Mouse (Mus musculus) thymus, adult 2 months (tissue): ENCODE results near the gene Slc41a2. TPM values are rescaled to one million over a fixed set of nuclear protein-coding genes. Genes with fewer than 3 reads are reported as not detected.

Source experiments
- DNase-seq: peaks from one replicate; pipeline ENCODE4 v3.0.0; 2021
- H3K27ac ChIP-seq: fragments of 200-500 bp; 2 replicates; pipeline ENCODE4 v1.5.1; 2012; ENCODE audit warnings: low read length, control low read depth; ENCODE audit not compliant: control insufficient read depth, insufficient read depth
- H3K27me3 ChIP-seq: fragments of 200-500 bp; 2 replicates; pipeline ENCODE4 v1.6.1; 2012; ENCODE audit warnings: mild to moderate bottlenecking, low read length, moderate library complexity, mixed read lengths; ENCODE audit not compliant: control insufficient read depth, insufficient read depth
- H3K36me3 ChIP-seq: fragments of 200-500 bp; 2 replicates; pipeline ENCODE4 v1.6.1; 2012; ENCODE audit warnings: mild to moderate bottlenecking, low read length, moderate library complexity; ENCODE audit not compliant: control insufficient read depth, insufficient read depth
- H3K4me1 ChIP-seq: fragments of 200-500 bp; replicated peaks from 2 replicates; pipeline ENCODE4 v1.6.1; 2012; ENCODE audit warnings: low read length; ENCODE audit not compliant: control insufficient read depth, insufficient read depth
- H3K4me3 ChIP-seq: fragments of 200-500 bp; 2 replicates; pipeline ENCODE4 v1.5.1; 2012; ENCODE audit warnings: mild to moderate bottlenecking, low read length, control low read depth, moderate library complexity; ENCODE audit not compliant: control insufficient read depth, insufficient read depth
- CTCF ChIP-seq: fragments of 200-500 bp; IDR thresholded peaks from 2 replicates; pipeline ENCODE4 v1.5.1; 2012; ENCODE audit warnings: mild to moderate bottlenecking, control low read depth, low read length, moderate library complexity, borderline replicate concordance; ENCODE audit not compliant: control insufficient read depth, poor library complexity, insufficient read depth; ENCODE audit errors: extremely low read depth
- POLR2A ChIP-seq: fragments of 200-500 bp; IDR thresholded peaks from 2 replicates; pipeline ENCODE4 v1.6.1; 2012; ENCODE audit warnings: mild to moderate bottlenecking, low read length, control low read depth, moderate library complexity; ENCODE audit not compliant: control insufficient read depth, poor library complexity, insufficient read depth; ENCODE audit errors: extremely low read depth
- WGBS: fragments of 180-500 bp; shearing (Covaris S2); methylation state at CpG from one replicate; pipeline ENCODE4 v1.1.7; 2018; 5-methylcytosine and 5-hydroxymethylcytosine counted together
- polyA plus RNA-seq: library from polyadenylated mRNA; depleted of rRNA; stranded (reverse); fragments of >200 nt; gene quantifications from 2 replicates; pipeline ENCODE4 v1.2.3, GENCODE M21; 2012

Gene Slc41a2
- polyA plus RNA-seq, 1 experiment = 0.97 TPM

DNA sequence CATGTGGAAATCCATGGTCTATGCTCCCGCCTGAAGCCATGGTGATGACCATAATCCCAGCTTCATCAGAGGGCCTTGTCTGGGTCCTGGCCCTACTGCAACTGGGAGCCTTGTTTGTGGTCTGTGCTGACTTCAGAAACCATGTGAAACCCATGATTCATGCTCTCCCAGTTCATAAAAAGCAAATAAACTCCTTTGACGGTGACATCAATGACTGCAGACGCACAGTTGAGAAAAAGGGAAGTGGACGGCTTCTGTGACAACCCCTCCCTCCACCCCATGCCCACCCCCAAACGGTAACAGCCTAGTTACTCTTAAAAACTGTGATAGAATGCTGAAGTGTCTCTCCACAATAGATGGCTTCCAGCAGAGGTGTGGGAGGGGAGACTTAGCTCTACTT is 122.1 kb downstream of the Slc41a2 start:
- WGBS = 32% methylated on average over 5 of the region's 5 CpGs
- TF ChIP-seq POLR2A = no peak
- Histone ChIP-seq H3K27ac (no peak overlapping the region), H3K27me3 (no peaks in the 10 kb centered on the region), H3K4me1 (peaks cover 3% of the 10 kb centered on the region), H3K36me3 (no peaks in the 10 kb centered on the region), H3K4me3 (no peak overlapping the region)
- DNase-seq = no peak

DNA sequence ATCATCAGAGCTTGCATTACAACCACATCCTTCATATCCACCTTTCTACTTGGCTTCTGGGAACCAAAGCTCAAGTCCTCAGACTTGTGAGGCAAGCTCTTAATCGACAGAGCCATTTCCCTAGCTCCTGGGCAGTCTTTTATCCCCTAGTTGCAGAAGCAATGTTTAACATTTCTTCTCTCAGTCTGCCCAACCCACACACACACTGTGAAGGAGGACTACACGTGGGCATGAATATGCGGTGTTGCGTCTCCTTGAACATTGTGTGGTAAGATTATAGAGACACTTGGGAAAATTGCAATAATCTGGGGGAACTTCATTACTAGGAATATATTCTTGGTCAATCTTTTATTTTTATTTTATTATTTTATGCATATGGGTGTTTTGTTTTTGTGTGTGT is 125.1 kb downstream of the Slc41a2 start:
- H3K27ac ChIP-seq = no peak overlapping the region
- no peaks in the 10 kb centered on the region for H3K36me3 ChIP-seq
- WGBS = 96% methylated on average over 4 of the region's 4 CpGs
- TF ChIP-seq POLR2A (no peak), CTCF (no peak)
- H3K4me3 ChIP-seq = no peak overlapping the region
- H3K4me1 ChIP-seq = peaks cover 3% of the 10 kb centered on the region
- DNase-seq = no peak
- H3K27me3 ChIP-seq = no peaks in the 10 kb centered on the region

DNA sequence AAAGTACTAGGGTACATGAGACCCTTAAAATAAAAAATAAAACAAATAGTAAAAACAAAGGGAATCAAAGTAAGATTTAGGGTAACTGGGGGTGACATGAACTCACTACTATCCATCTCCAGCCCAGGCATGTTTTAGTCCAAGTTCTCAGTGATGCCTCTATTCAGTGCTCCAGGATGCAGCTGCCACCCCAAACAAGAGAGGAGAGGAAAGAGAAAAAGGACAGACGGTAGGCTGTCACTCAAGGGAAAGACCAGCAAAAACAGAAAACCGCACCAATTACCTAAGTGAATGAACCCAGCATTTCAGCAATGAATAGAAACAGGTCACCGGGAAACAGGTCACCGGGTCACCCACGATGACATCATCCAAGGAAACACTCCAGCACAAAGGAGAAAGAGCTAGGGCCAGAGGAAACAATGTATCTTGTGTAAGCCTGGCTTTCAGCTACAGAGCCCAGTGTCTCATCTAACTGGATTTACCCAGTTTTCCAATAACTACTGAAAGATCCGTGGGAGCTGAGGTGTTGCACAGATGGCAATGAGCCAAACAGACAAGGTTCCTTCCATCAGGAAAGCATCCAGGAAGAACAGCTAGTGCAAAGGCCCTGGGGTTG is 126.6 kb downstream of the Slc41a2 start:
- DNase-seq = no peak
- WGBS = 77% methylated on average over 6 of the region's 6 CpGs
- H3K4me3 ChIP-seq = no peak overlapping the region
- H3K27me3 ChIP-seq = no peaks in the 10 kb centered on the region
- H3K36me3 ChIP-seq = no peaks in the 10 kb centered on the region
- no peak for TF ChIP-seq CTCF
- no peak for TF ChIP-seq POLR2A
- no peak overlapping the region for H3K27ac ChIP-seq
- H3K4me1 ChIP-seq = peaks cover 9% of the 10 kb centered on the region

DNA sequence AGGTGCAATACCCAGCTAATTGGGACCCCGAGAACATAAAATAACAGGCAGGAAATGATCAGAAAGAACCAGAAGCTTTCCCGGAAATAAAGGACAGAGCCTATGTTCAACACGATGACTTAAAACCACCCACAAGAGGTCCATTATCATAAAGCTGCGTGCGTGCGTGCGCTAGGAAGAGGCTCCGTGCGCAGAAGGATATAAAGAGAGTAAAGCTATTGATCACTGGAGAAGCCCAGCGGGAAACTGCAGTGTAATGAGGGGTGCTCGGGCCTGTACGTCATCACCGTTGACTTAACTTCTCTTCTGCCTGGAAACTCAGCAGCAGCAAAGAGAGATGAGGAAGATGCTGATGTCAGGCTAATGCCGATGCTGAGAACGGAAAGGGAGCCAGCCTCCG is 127.6 kb downstream of the Slc41a2 start:
- Histone ChIP-seq H3K27ac (no peak overlapping the region), H3K27me3 (no peaks in the 10 kb centered on the region), H3K36me3 (no peaks in the 10 kb centered on the region), H3K4me3 (no peak overlapping the region), H3K4me1 (peaks cover 6% of the 10 kb centered on the region; the same call in 1 of the 2 replicates)
- no peak for DNase-seq
- 95% methylated on average over 16 of the region's 16 CpGs for WGBS
- TF ChIP-seq CTCF = no peak
- no peak for TF ChIP-seq POLR2A

DNA sequence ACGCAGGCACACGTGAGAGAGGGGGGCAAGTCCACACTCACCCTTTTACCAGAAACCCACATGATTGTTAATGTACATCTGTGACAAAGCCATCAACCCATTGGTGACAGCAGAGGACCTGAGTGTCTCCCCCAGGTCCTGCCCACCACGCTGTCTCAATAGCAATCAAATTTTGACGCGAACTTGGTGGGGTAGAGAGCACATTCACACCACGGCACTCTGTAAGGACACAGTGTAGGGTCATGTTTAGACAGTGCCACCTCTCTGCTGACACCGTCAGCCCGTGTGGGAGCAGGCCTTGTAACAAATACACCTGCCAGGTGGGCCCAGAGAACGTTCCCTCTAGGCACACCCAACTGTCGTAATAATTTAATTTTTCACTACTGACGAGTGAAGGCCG is 128.3 kb downstream of the Slc41a2 start:
- 95% methylated on average over 12 of the region's 12 CpGs for WGBS
- Histone ChIP-seq H3K36me3 (no peaks in the 10 kb centered on the region), H3K27me3 (no peaks in the 10 kb centered on the region), H3K4me1 (peaks cover 6% of the 10 kb centered on the region; the same call in 1 of the 2 replicates), H3K27ac (no peak overlapping the region), H3K4me3 (no peak overlapping the region)
- no peak for TF ChIP-seq CTCF
- no peak for TF ChIP-seq POLR2A
- no peak for DNase-seq

DNA sequence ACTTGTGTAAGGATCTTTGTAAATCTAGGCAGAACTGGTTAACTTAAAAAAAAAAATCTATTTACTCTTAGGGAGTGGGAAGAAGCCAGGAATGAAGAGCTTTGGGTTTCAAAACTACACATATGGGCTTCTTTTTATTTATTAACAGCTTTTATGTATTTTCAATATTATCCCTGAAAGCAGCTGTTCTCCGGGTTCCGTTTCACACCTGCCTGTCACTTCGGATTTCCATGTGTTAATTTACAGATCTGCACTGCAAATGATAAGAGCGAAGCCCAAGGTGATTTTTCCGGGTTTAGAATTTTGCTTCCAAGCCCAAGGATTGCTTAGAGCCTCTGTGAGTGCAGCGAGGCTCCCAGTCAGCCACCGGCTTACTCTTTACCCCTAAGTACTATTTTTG is 129.2 kb downstream of the Slc41a2 start:
- no peak for DNase-seq
- H3K27ac ChIP-seq = no peak overlapping the region
- H3K4me3 ChIP-seq = no peak overlapping the region
- no peaks in the 10 kb centered on the region for H3K27me3 ChIP-seq
- TF ChIP-seq CTCF (no peak), POLR2A (no peak)
- H3K4me1 ChIP-seq = peaks cover 6% of the 10 kb centered on the region; the same call in 1 of the 2 replicates
- 96% methylated on average over 7 of the region's 7 CpGs for whole genome bisulfite sequencing
- no peaks in the 10 kb centered on the region for H3K36me3 ChIP-seq
